Mouse (Mus musculus) CH12.LX (cell line): ENCODE results near the gene Gm10392. TPM values are rescaled to one million over a fixed set of nuclear protein-coding genes. Genes with fewer than 3 reads are reported as not detected.

Experiments
- DNase-seq: peaks from one replicate; pipeline ENCODE4 v3.0.0-alpha.2; 2013; ENCODE audit errors: extremely low read depth
- H3K27ac ChIP-seq: 2 replicates; pipeline ENCODE4 v1.5.1; 2012; ENCODE audit warnings: low read depth, mild to moderate bottlenecking, control low read depth, moderate library complexity; ENCODE audit not compliant: insufficient read depth
- H3K27me3 ChIP-seq: replicated peaks from 2 replicates; pipeline ENCODE3; 2012; ENCODE audit warnings: inconsistent platforms
- H3K36me3 ChIP-seq, 2 experiments: replicated peaks in 1 of 2; 2 replicates each; pipeline versions ENCODE3 to v1.6.1; 2012; ENCODE audit warnings: inconsistent platforms in 1 of 2, low read length in 1 of 2, mild to moderate bottlenecking in 1 of 2, mixed read lengths in 1 of 2, moderate library complexity in 1 of 2; ENCODE audit not compliant: control insufficient read depth in 1 of 2, insufficient read depth in 1 of 2
- H3K4me1 ChIP-seq, 2 experiments: 2 replicates each; pipeline ENCODE4 v1.6.1; 2012; ENCODE audit warnings: inconsistent platforms in 1 of 2, moderate library complexity in 1 of 2; ENCODE audit not compliant: insufficient read depth in 2 of 2, control insufficient read depth in 1 of 2
- H3K4me2 ChIP-seq: 2 replicates; pipeline ENCODE4 v1.6.1; 2012; ENCODE audit warnings: low read depth, mild to moderate bottlenecking, control low read depth; ENCODE audit not compliant: poor library complexity, insufficient read depth, severe bottlenecking
- H3K4me3 ChIP-seq, 3 experiments: fragments of 150-350 bp in 1 of 3; sonication (generic) in 1 of 3; replicated peaks in 1 of 3; 2 replicates each; pipeline versions ENCODE3 to v1.5.1; 2011 to 2012; ENCODE audit warnings: low read depth in 2 of 3, low read length in 2 of 3, mild to moderate bottlenecking in 2 of 3, moderate library complexity in 2 of 3, control low read depth in 1 of 3, improper control_type of control experiment in 1 of 3, inconsistent platforms in 1 of 3, mixed read lengths in 1 of 3; ENCODE audit not compliant: poor library complexity in 1 of 3
- H3K79me2 ChIP-seq: replicated peaks from 2 replicates; pipeline ENCODE4 v1.6.1; 2012; ENCODE audit warnings: mild to moderate bottlenecking, moderate library complexity; ENCODE audit not compliant: control insufficient read depth, poor library complexity, insufficient read depth, severe bottlenecking; ENCODE audit errors: extremely low read depth
- H3K9ac ChIP-seq: 2 replicates; pipeline ENCODE4 v1.6.1; 2012; ENCODE audit warnings: low read depth, mild to moderate bottlenecking, control low read depth, moderate library complexity; ENCODE audit not compliant: insufficient read depth
- H3K9me3 ChIP-seq: replicated peaks from 2 replicates; pipeline ENCODE3; 2012; ENCODE audit warnings: low read length, inconsistent platforms, mixed read lengths
- BHLHE40 ChIP-seq: IDR thresholded peaks from 2 replicates; pipeline ENCODE4 v1.6.1; 2011; ENCODE audit warnings: mild to moderate bottlenecking, low read depth, low read length, improper control_type of control experiment
- CHD1 ChIP-seq: IDR thresholded peaks from 2 replicates; pipeline ENCODE4 v1.6.1; 2012; ENCODE audit warnings: low read depth, low read length, improper control_type of control experiment, inconsistent platforms
- CHD2 ChIP-seq: IDR thresholded peaks from 2 replicates; pipeline ENCODE4 v1.6.1; 2011; ENCODE audit warnings: low read length, improper control_type of control experiment
- CTCF ChIP-seq, 2 experiments: IDR thresholded peaks in 1 of 2; conservative IDR thresholded peaks in 1 of 2; 2 replicates each; pipeline ENCODE4 v1.5.1; 2011 to 2012; ENCODE audit warnings: low read depth in 2 of 2, low read length in 2 of 2, improper control_type of control experiment in 1 of 2, inconsistent platforms in 1 of 2, mild to moderate bottlenecking in 1 of 2, moderate library complexity in 1 of 2
- ELF1 ChIP-seq: IDR thresholded peaks from 2 replicates; pipeline ENCODE4 v1.6.1; 2014; ENCODE audit warnings: low read depth, mild to moderate bottlenecking, inconsistent platforms, low read length, improper control_type of control experiment
- EP300 ChIP-seq: IDR thresholded peaks from 2 replicates; pipeline ENCODE4 v1.6.1; 2011; ENCODE audit warnings: low read length, improper control_type of control experiment
- ETS1 ChIP-seq: conservative IDR thresholded peaks from 2 replicates; pipeline ENCODE4 v1.6.1; 2012; ENCODE audit warnings: low read depth, mild to moderate bottlenecking, inconsistent platforms, low read length, improper control_type of control experiment, moderate library complexity
- GABPA ChIP-seq: IDR thresholded peaks from 2 replicates; pipeline ENCODE4 v1.6.1; 2012; ENCODE audit warnings: low read depth, low read length, improper control_type of control experiment, inconsistent platforms; ENCODE audit not compliant: insufficient replicate concordance
- HCFC1 ChIP-seq: IDR thresholded peaks from 2 replicates; pipeline ENCODE4 v1.6.1; 2012; ENCODE audit warnings: low read depth, mild to moderate bottlenecking, inconsistent platforms, low read length, improper control_type of control experiment
- IRF4 ChIP-seq: IDR thresholded peaks from 2 replicates; pipeline ENCODE4 v1.6.1; 2014; ENCODE audit warnings: low read depth, mild to moderate bottlenecking, inconsistent platforms, low read length, improper control_type of control experiment
- JUN ChIP-seq: IDR thresholded peaks from 2 replicates; pipeline ENCODE4 v1.6.1; 2011; ENCODE audit warnings: low read depth, mild to moderate bottlenecking, low read length, improper control_type of control experiment, moderate library complexity; ENCODE audit not compliant: insufficient read depth
- KAT2A ChIP-seq: IDR thresholded peaks from 2 replicates; pipeline ENCODE4 v1.6.1; 2012; ENCODE audit warnings: low read length, improper control_type of control experiment, inconsistent platforms; ENCODE audit not compliant: insufficient replicate concordance
- MAX ChIP-seq: IDR thresholded peaks from 2 replicates; pipeline ENCODE4 v1.6.1; 2011; ENCODE audit warnings: low read length, improper control_type of control experiment
- MEF2A ChIP-seq: IDR thresholded peaks from 2 replicates; pipeline ENCODE4 v1.6.1; 2014; ENCODE audit warnings: low read depth, mild to moderate bottlenecking, inconsistent platforms, low read length, improper control_type of control experiment, borderline replicate concordance
- MXI1 ChIP-seq: IDR thresholded peaks from 2 replicates; pipeline ENCODE4 v1.6.1; 2011; ENCODE audit warnings: mild to moderate bottlenecking, low read depth, low read length, improper control_type of control experiment
- MYC ChIP-seq: IDR thresholded peaks from 2 replicates; pipeline ENCODE4 v1.6.1; 2011; ENCODE audit warnings: low read depth, mild to moderate bottlenecking, improper control_type of control experiment, low read length
- NELFE ChIP-seq: IDR thresholded peaks from 2 replicates; pipeline ENCODE4 v1.6.1; 2011; ENCODE audit warnings: low read depth, low read length, improper control_type of control experiment
- NRF1 ChIP-seq: IDR thresholded peaks from 2 replicates; pipeline ENCODE4 v1.6.1; 2014; ENCODE audit warnings: low read depth, mild to moderate bottlenecking, inconsistent platforms, low read length, improper control_type of control experiment, moderate library complexity
- PAX5 ChIP-seq: IDR thresholded peaks from 2 replicates; pipeline ENCODE4 v1.6.1; 2012; ENCODE audit warnings: low read length, inconsistent platforms, mixed read lengths
- POLR2A ChIP-seq: IDR thresholded peaks from 2 replicates; pipeline ENCODE4 v1.6.1; 2011; ENCODE audit warnings: low read depth, mild to moderate bottlenecking, improper control_type of control experiment, low read length
- POLR2AphosphoS2 ChIP-seq: IDR thresholded peaks from 2 replicates; pipeline ENCODE4 v1.6.1; 2011; ENCODE audit warnings: low read depth, low read length, improper control_type of control experiment
- RAD21 ChIP-seq: IDR thresholded peaks from 2 replicates; pipeline ENCODE4 v1.6.1; 2011; ENCODE audit warnings: low read depth, mild to moderate bottlenecking, low read length, improper control_type of control experiment, moderate library complexity
- RCOR1 ChIP-seq: conservative IDR thresholded peaks from 2 replicates; pipeline ENCODE4 v1.6.1; 2012; ENCODE audit warnings: low read depth, mild to moderate bottlenecking, inconsistent platforms, low read length, improper control_type of control experiment
- SIN3A ChIP-seq: IDR thresholded peaks from 2 replicates; pipeline ENCODE4 v1.6.1; 2012; ENCODE audit warnings: low read length, improper control_type of control experiment, inconsistent platforms
- SMC3 ChIP-seq: IDR thresholded peaks from 2 replicates; pipeline ENCODE4 v1.6.1; 2011; ENCODE audit warnings: low read depth, low read length, improper control_type of control experiment
- TBP ChIP-seq: conservative IDR thresholded peaks from 2 replicates; pipeline ENCODE4 v1.6.1; 2011; ENCODE audit warnings: low read depth, low read length, improper control_type of control experiment
- TCF12 ChIP-seq: IDR thresholded peaks from 2 replicates; pipeline ENCODE4 v1.6.1; 2014; ENCODE audit warnings: low read depth, mild to moderate bottlenecking, inconsistent platforms, low read length, improper control_type of control experiment
- USF2 ChIP-seq: conservative IDR thresholded peaks from 2 replicates; pipeline ENCODE4 v1.6.1; 2011; ENCODE audit warnings: low read depth, low read length, improper control_type of control experiment
- ZC3H11A ChIP-seq: IDR thresholded peaks from 2 replicates; pipeline ENCODE4 v1.6.1; 2012; ENCODE audit warnings: low read depth, mild to moderate bottlenecking, inconsistent platforms, low read length, improper control_type of control experiment
- ZNF384 ChIP-seq: IDR thresholded peaks from 2 replicates; pipeline ENCODE4 v1.6.1; 2012; ENCODE audit warnings: low read depth, low read length, improper control_type of control experiment, inconsistent platforms
- dilution Hi-C: fragments of 300-500 bp; cut with MboI; formaldehyde crosslinking; loops from 2 replicates; pipeline ENCODE4 v1.14.3; 2020; ENCODE audit warnings: low sequenced_read_pairs; ENCODE audit not compliant: extremely low pct_unique_long_range_greater_than_20kb, extremely low pct_ligation_motif_present
- in situ Hi-C: fragments of 300-500 bp; cut with MboI; formaldehyde crosslinking; loops from 3 replicates; pipeline ENCODE4 v1.14.3; 2019; ENCODE audit warnings: low sequenced_read_pairs, low pct_ligation_motif_present, low pct_unique_long_range_greater_than_20kb, mixed read lengths
- polyA plus RNA-seq: library from polyadenylated mRNA; unstranded; fragments of >175 nt; gene quantifications from 2 replicates; pipeline ENCODE4 v1.2.1, GENCODE M21; 2012; ENCODE audit warnings: low read depth; ENCODE audit not compliant: insufficient read length
- total RNA-seq, 2 experiments: library from RNA; depleted of rRNA; stranded (reverse); fragments of 300-350 nt in 1 of 2; fragments of >200 nt in 1 of 2; gene quantifications; 2 replicates each; pipeline ENCODE4 v1.2.3; 2012 to 2014

Gm10392 gene
- total and polyA plus RNA-seq, 3 experiments = 0.13 to 0.17 TPM; not detected in 1

DNA sequence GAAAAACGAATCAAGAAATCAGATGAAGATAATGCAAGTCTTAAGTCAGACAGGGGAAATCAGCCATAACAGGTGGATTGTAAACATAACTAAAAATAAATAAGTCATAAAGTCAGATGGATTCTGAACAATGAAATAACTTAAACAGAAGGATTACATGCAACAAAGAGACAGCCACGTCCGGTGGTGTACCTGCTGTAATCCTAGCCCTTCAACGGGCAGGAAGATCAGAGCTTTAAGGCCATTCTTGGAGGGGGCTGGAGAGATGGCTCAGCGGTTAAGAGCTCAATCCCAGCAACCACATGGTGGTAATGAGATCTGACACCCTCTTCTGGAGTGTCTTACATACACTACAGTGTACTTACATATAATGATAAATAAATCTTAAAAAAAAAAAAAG, 7.7 kb downstream of the Gm10392 start:
- peaks cover 15 to 53% of the 10 kb centered on the region in 2 experiments for H3K36me3 ChIP-seq
- dilution Hi-C loops (no loop called here), in situ Hi-C loops (loop anchor here (10.0 kb wide), 1 partner anchor 283 kb away; no protein-coding TSS in a partner anchor)
- H3K4me3 ChIP-seq = no peak overlapping the region
- peaks cover 14 to 43% of the 10 kb centered on the region in 2 experiments for H3K4me1 ChIP-seq
- H3K27me3 ChIP-seq = no peaks in the 10 kb centered on the region
- no peaks in the 10 kb centered on the region for H3K79me2 ChIP-seq
- no peak for DNase-seq
- TF ChIP-seq PAX5 (no peak), JUN (no peak), ETS1 (no peak), ELF1 (no peak), CHD2 (no peak), EP300 (no peak), RAD21 (no peak), MXI1 (no peak), NELFE (no peak)
- TF ChIP-seq, all 38 proteins: peak for 0
- Histone ChIP-seq H3K27ac (no peak overlapping the region), H3K9me3 (peaks cover 12% of the 10 kb centered on the region), H3K9ac (no peak overlapping the region), H3K4me2 (no peak overlapping the region)

DNA sequence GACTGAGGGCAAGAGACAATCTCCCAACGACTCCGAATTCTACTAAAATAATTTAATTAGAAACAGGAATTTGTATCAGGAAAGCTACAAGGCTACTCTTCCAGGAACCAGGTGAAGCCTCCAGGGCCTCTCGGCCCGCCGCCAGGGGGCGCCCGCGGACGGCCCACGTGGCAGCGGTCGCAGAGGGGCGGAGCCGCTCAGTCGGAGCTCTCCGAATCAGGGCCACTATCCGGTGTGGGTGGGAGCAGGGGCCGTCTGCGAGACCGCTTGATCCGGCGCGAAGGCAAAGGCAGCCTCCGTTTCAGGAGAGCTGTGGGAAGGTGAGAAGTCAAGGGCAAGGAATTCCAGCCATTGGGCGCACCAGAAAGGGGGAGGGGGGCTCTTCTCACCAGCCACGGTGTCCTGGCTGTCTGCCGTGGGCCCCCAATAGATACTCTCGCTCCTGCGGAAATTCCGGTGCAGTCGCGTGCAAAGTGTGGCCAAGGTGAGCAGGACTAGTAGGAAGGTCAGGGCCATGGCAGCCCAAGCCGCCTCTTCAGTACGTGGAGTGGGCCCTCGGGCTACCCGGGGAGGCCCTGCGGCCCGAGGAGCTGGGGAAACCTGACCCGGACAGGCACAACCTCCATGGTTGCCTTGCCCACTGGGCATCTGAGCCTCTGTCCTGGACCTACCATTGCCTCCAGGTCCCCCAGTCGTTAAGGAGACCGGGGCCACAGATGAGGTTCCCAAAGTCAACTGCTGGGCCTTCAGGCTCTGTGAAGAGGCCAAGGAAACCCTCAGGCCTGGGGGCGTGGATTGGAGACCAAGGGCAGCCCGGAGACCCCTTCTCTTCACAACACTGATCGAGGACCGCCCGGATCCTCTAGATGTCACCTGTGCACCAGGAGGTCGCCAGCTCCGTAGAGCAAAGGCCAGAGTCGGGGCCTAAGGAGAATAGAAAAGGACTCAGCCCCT, 10.7 kb downstream of the Gm10392 start:
- peaks cover 10 to 30% of the 10 kb centered on the region in 2 experiments for H3K4me1 ChIP-seq
- in situ Hi-C loops = no loop called here
- no peaks in the 10 kb centered on the region for H3K27me3 ChIP-seq
- dilution Hi-C loops = no loop called here
- H3K36me3 ChIP-seq = peaks cover 43 to 73% of the 10 kb centered on the region in 2 experiments
- DNase-seq = peak; percentile 81
- peak overlapping the region; percentile 45; the same call in 1 of the 2 replicates for H3K9ac ChIP-seq
- no peaks in the 10 kb centered on the region for H3K79me2 ChIP-seq
- H3K4me3 ChIP-seq = peak overlapping the region; percentile 25 to 55 (median 40)
- no peak overlapping the region for H3K27ac ChIP-seq
- peak overlapping the region; percentile 81 for H3K4me2 ChIP-seq
- no peaks in the 10 kb centered on the region for H3K9me3 ChIP-seq
- peak; percentile 94 for TF ChIP-seq SIN3A
- TF ChIP-seq TCF12 = peak; percentile 49
- no peak for TF ChIP-seq ZNF384
- TF ChIP-seq MXI1 = peak; percentile 100
- TF ChIP-seq ZC3H11A = 0 out of 2 replicates have a peak, but pooled peaks have one; percentile 11
- TF ChIP-seq POLR2AphosphoS2 = no peak; the same call in 1 of the 2 replicates
- TF ChIP-seq ELF1 = peak; percentile 64
- no peak for TF ChIP-seq MEF2A
- TF ChIP-seq TBP = no peak
- TF ChIP-seq GABPA = no peak
- peak; percentile 47; the same call in 1 of the 2 replicates for TF ChIP-seq CHD2
- TF ChIP-seq MYC = peak; percentile 99
- TF ChIP-seq RAD21 = peak; percentile 70
- peak; percentile 97 for TF ChIP-seq MAX
- TF ChIP-seq ETS1 = no peak
- TF ChIP-seq RCOR1 = 0 out of 2 replicates have a peak, but pooled peaks have one; percentile 20
- TF ChIP-seq POLR2A = peak; percentile 75
- peak; percentile 55; the same call in 1 of the 2 replicates for TF ChIP-seq BHLHE40
- no peak for TF ChIP-seq KAT2A
- TF ChIP-seq IRF4 = no peak
- peak; percentile 72 for TF ChIP-seq USF2
- peak; percentile 48; the same call in 1 of the 2 replicates for TF ChIP-seq NELFE
- peak; percentile 91 for TF ChIP-seq SMC3
- peak; percentile 88 to 98 for TF ChIP-seq CTCF (conservative IDR thresholded peaks at IDR 0.05 in 1 of 2, IDR thresholded peaks at IDR 0.05 in 1 of 2; ENCODE audit: low read depth in 2 of 2, low read length in 2 of 2)
- TF ChIP-seq NRF1 = no peak
- TF ChIP-seq CHD1 = no peak
- peak; percentile 60 for TF ChIP-seq HCFC1
